Mouse (Mus musculus): Measurements from ENCODE around the gene Negr1.

- no peak for TF ChIP-seq CTCF (IDR thresholded peaks at IDR 0.05; ENCODE audit: low read depth)
- TF ChIP-seq EP300 (IDR thresholded peaks at IDR 0.05; ENCODE audit: low read depth) = no peak
Observed at GRCm38 (mm10) chr3:156876551-156876950, 315.0 kb downstream of the Negr1 start.

Data from liver, postnatal 0 days (tissue).